Mouse (Mus musculus) activated CD4-positive, CD25-positive, alpha-beta regulatory T cell, adult 9 weeks (primary cell): ENCODE measurements around the gene Atxn3. TPM values are rescaled to one million over a fixed set of nuclear protein-coding genes. Genes with fewer than 3 reads are reported as not detected.

Source experiments
- polyA plus RNA-seq: library from polyadenylated mRNA; unstranded; fragments of 100-300 nt; shearing (Covaris generic); gene quantifications from one replicate; pipeline ENCODE4 v1.2.1, GENCODE M21; 2017

The Atxn3 gene
- 28.9 TPM for polyA plus RNA-seq

DNA sequence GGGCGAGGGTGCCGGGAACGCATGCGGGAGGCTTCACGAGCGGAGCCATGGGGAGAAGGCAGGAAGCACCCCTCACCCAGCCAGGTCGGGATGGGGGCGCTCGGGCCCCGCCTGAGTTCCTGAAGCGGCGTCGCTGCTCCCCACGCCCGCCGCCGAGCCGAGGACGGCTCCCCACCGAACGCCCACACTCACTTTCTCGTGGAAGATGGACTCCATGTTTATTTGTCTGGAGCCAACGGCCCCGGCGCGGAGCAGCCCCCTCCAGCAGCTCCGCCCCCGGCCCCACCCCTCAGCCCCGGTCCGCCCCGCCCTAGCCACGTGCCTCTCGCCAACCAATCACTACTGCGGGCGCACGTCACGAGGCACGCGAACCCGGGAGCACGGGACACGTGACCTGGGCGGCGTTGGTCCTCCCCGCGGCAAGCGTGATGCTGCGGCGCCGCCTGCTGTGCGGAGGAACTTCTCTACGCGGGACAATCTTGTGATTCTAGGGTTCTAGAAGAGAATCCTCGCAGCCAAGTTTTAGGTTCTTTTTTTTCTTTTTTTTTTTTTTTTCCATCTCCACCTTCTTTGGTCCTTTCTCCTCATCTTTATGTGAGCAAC, at the start of gene Atxn3:
Atxn3 (minus strand) TSS at position 305 of the 603 bp plus-strand sequence.

DNA sequence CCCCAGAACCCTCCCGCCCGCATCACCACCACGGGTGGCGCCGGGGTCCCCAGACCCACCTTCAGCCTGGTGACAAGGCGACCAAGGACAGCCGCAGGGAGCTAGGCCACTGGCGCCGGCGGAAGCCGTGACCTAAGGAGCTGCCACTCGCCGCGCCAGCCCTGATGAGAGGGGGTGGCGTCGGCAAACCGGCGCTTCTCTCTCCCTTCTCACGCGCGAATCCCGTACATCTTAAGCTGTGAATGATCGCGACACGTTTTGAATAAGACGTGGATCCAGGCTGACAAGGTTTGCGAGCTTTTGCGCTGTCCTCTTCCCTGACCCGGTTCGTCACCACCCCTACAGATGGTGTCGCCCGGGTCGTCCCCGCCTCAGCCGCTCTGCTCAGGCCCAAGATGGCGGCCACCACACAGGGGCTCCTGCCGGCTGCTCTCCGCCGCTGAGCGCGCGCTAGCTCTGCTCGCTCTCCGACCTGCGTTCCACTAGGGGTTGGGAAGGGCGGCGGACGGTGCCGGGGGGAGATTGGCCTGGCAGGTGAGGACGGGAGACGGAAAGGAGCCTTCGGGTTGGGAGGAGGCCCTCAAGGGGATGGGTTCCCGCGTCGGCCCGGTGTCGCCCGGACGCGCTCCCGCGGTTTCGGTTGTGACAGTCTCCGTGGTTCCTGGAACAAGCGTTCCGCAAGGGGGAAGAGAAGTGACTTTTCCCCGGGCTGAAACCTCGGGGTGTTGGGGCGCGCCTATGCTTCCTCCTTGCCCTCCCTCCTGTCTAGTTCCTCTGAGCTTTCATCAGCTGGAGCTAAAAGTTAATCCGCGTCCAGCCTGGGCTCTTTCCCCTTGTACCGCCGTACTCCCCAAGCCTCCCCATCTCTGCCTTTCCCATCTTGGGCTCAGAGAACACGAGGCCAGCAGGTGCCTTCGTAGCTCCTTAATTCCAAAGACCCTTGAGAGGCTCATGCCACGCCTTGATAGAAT, 17.8 kb upstream of the Atxn3 start, which contains the start of gene Cpsf2:
Cpsf2 (plus strand) TSS at position 388 of the 971 bp plus-strand sequence.

DNA sequence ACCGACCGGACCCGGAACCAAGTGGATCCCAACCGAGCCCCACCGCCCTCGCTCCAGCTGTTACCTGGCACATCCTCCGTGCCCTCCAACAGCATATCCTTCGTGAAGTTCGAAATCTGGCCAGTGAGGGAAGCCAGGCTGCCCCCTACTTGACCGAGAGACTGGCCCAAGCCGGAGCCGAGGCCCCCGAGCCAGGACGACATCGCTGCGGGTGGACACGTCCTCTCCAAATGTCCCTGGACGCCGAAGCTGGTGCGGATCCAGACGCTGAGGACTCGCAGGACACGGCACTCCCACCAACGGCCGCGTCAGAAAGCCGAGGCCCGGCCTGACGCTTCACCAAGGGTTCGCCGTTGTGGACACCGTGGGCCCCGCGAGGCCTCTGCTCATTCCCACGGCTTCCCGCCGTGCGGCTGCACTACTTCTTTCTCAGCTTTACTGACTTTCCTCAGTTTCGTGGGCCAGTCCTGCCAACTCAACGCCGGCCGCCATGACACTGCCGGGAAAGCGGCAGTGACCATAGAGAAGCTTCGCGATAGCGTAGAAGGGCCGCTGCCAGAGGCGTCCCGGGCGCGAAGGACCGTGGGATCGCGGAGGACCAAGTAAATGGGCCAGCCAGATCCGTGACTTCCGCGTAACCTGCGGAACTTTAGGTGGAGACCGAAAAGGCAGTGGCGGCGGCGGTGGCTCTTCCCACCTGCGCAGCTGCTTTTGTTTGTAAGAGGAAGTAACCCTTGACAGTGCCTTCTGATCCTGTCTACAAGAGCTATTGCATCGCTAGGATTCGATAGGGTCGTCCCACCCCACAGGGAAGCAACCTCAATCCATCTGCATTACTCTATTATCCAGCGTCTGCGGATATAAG, 45.2 kb downstream of the Atxn3 start, which contains the start of gene Trip11:
Trip11 (minus strand) TSS at position 642 of the 865 bp plus-strand sequence.

Other genes starting within 250 kb of the Atxn3 start
- 0.17 TPM for gene Tc2n, start 239.7 kb downstream of the Atxn3 start, polyA plus RNA-seq
- gene Fbln5, start 139.2 kb downstream of the Atxn3 start, polyA plus RNA-seq = 0.11 TPM
- gene Trip11, start 45.0 kb downstream of the Atxn3 start, polyA plus RNA-seq = 87.7 TPM
- 30.9 TPM for gene Cpsf2, start 17.7 kb upstream of the Atxn3 start, polyA plus RNA-seq
- gene Slc24a4, start 170.5 kb upstream of the Atxn3 start, polyA plus RNA-seq = not detected